ENCODE assay signal across 19 mouse cellular contexts in the genomic region with DNA sequence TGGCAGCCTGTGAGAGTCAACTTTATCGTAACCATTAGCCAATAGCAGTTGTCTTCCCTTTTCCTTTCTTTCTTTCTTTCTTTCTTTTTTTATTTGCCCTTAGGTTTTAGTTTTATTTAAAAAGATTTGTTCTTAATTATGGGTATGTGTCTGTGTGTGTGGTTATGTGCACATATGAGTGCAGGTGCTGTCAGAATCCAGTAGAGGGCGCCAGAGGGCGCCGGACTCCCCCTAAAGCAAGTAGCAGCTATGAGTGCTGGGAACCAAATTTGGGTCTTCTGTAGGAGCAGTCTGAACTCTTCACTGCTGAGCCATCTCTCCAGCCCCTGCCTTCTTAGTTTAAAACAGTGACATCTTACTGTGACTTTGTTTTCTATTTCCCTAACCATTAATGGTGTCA.
DNase-seq lines count a peak whose midpoint lies in the region; ATAC-seq and TF ChIP-seq lines count a peak whose summit lies in the region.
"Had no signal": no experiment of that assay in that cellular context is flagged by ENCODE, and none has a peak within 500 bp of the region (broad histone marks: within the 10 kb centered on the region; RNA-seq: fewer than 3 reads in every experiment).

No protein-coding gene starts in this region.

- TF ChIP-seq CTCF in forebrain, postnatal 0 days (IDR thresholded peaks at IDR 0.05; ENCODE audit: low read depth), result peak; percentile 17; the same call in 1 of the 2 replicates
- peak; percentile 17 for TF ChIP-seq CTCF in left cerebral cortex, adult 2 months (IDR thresholded peaks at IDR 0.05)
- peak; percentile 22; the same call in 1 of the 2 replicates for TF ChIP-seq CTCF in thymus, adult 2 months (IDR thresholded peaks at IDR 0.05; ENCODE audit: borderline replicate concordance, control insufficient read depth, extremely low read depth, insufficient read depth, low read length, poor library complexity)
- TF ChIP-seq CTCF in stomach, postnatal 0 days (IDR thresholded peaks at IDR 0.05; ENCODE audit: low read depth), result peak; percentile 27; the same call in 1 of the 2 replicates

- no peak overlapping the region for H3K4me3 ChIP-seq in forebrain, postnatal 0 days (ENCODE audit: low read depth, low read length)
- H3K4me3 ChIP-seq in forebrain, embryonic 13.5 days, result no peak overlapping the region
- no peak overlapping the region for H3K4me3 ChIP-seq in left cerebral cortex, adult 2 months
- no peak overlapping the region for H3K4me3 ChIP-seq in thymus, adult 2 months (ENCODE audit: control insufficient read depth, insufficient read depth, low read length)
- no peak overlapping the region for H3K4me3 ChIP-seq in stomach, postnatal 0 days (ENCODE audit: low read depth, low read length)
- H3K4me3 ChIP-seq: forebrain, embryonic 12.5 days; hindbrain, embryonic 13.5 days; liver, embryonic 13.5 days; midbrain, embryonic 15.5 days; myocyte had no signal

- no peaks in the 10 kb centered on the region for H3K9me3 ChIP-seq in forebrain, postnatal 0 days (ENCODE audit: low read length)
- H3K9me3 ChIP-seq in forebrain, embryonic 13.5 days (replicated peaks), result 0 out of 2 replicates have a peak, but pooled peaks cover 3% of the 10 kb centered on the region
- no peaks in the 10 kb centered on the region for H3K9me3 ChIP-seq in stomach, postnatal 0 days (ENCODE audit: control insufficient read depth, low read length)
- H3K9me3 ChIP-seq: hindbrain, embryonic 13.5 days; midbrain, embryonic 15.5 days had no signal

- intact Hi-C loops in left cerebral cortex, adult 2 months (cut with DNase I), result no loop called here
- intact Hi-C loops in left cerebral cortex, postnatal 25 days (cut with DNase I), result no loop called here
- intact Hi-C loops in heart, postnatal 14 days (cut with DNase I), result no loop called here

- no peak for DNase-seq in forebrain, postnatal 0 days
- DNase-seq in left cerebral cortex, adult 2 months (ENCODE audit: extremely low spot score in 1 of 2, low spot score in 2 of 2), result no peak
- no peak for DNase-seq in left cerebral cortex, postnatal 25 days (ENCODE audit: low spot score in 2 of 2)
- DNase-seq in thymus, adult 2 months, result no peak
- DNase-seq in thymus, postnatal 10 days (ENCODE audit: low spot score in 2 of 2), result no peak
- no peak for DNase-seq in stomach, postnatal 0 days (ENCODE audit: low spot score)
- no peak for DNase-seq in heart, postnatal 14 days
- DNase-seq: cerebellum, adult 8-10 months; kidney, postnatal 10 days; left cerebral cortex, postnatal 4 days; liver, embryonic 13.5 days; lung, postnatal 14 days; thymus, postnatal 14 days had no signal

- no peak overlapping the region for H3K4me2 ChIP-seq in forebrain, postnatal 0 days (ENCODE audit: low read depth)
- H3K4me2 ChIP-seq in forebrain, embryonic 13.5 days, result no peak overlapping the region
- no peak overlapping the region for H3K4me2 ChIP-seq in stomach, postnatal 0 days (replicated peaks; ENCODE audit: low read depth)
- H3K4me2 ChIP-seq: forebrain, embryonic 12.5 days; heart, embryonic 11.5 days; hindbrain, embryonic 13.5 days; liver, embryonic 13.5 days; midbrain, embryonic 15.5 days had no signal

- H3K36me3 ChIP-seq in forebrain, postnatal 0 days (ENCODE audit: insufficient read depth), result no peaks in the 10 kb centered on the region
- H3K36me3 ChIP-seq in forebrain, embryonic 13.5 days (ENCODE audit: poor library complexity, severe bottlenecking), result no peaks in the 10 kb centered on the region
- H3K36me3 ChIP-seq in thymus, adult 2 months (ENCODE audit: control insufficient read depth, insufficient read depth, low read length), result no peaks in the 10 kb centered on the region
- H3K36me3 ChIP-seq in stomach, postnatal 0 days (ENCODE audit: control insufficient read depth, insufficient read depth, low read length), result no peaks in the 10 kb centered on the region
- H3K36me3 ChIP-seq: forebrain, embryonic 12.5 days; hindbrain, embryonic 13.5 days; liver, embryonic 13.5 days; midbrain, embryonic 15.5 days had no signal

- no peak overlapping the region for H3K9ac ChIP-seq in forebrain, postnatal 0 days
- no peak overlapping the region for H3K9ac ChIP-seq in forebrain, embryonic 13.5 days
- H3K9ac ChIP-seq in stomach, postnatal 0 days (ENCODE audit: low read length), result no peak overlapping the region
- H3K9ac ChIP-seq: forebrain, embryonic 12.5 days; hindbrain, embryonic 13.5 days; liver, embryonic 13.5 days; midbrain, embryonic 15.5 days had no signal

- ATAC-seq in forebrain, postnatal 0 days, result no peak
- ATAC-seq in forebrain, embryonic 13.5 days, result no peak
- ATAC-seq in stomach, postnatal 0 days (ENCODE audit: low FRiP score, low TSS enrichment), result no peak
- ATAC-seq: midbrain, embryonic 15.5 days had no signal

- TF ChIP-seq POLR2A in thymus, adult 2 months (IDR thresholded peaks at IDR 0.05; ENCODE audit: control insufficient read depth, extremely low read depth, insufficient read depth, low read length, poor library complexity), result no peak

- H3K27ac ChIP-seq in forebrain, postnatal 0 days (ENCODE audit: low read depth, low read length), result no peak overlapping the region
- no peak overlapping the region for H3K27ac ChIP-seq in forebrain, embryonic 13.5 days
- no peak overlapping the region for H3K27ac ChIP-seq in left cerebral cortex, adult 2 months
- no peak overlapping the region for H3K27ac ChIP-seq in thymus, adult 2 months (ENCODE audit: control insufficient read depth, insufficient read depth, low read length)
- no peak overlapping the region for H3K27ac ChIP-seq in stomach, postnatal 0 days (replicated peaks)
- H3K27ac ChIP-seq: forebrain, embryonic 12.5 days; hindbrain, embryonic 13.5 days; liver, embryonic 13.5 days; midbrain, embryonic 15.5 days had no signal

- no peaks in the 10 kb centered on the region for H3K4me1 ChIP-seq in forebrain, postnatal 0 days (ENCODE audit: insufficient read depth)
- H3K4me1 ChIP-seq in forebrain, embryonic 13.5 days, result peaks cover 16% of the 10 kb centered on the region
- H3K4me1 ChIP-seq in thymus, adult 2 months (replicated peaks; ENCODE audit: control insufficient read depth, insufficient read depth, low read length), result peaks cover 7% of the 10 kb centered on the region
- no peaks in the 10 kb centered on the region for H3K4me1 ChIP-seq in stomach, postnatal 0 days (replicated peaks; ENCODE audit: control insufficient read depth, insufficient read depth)
- H3K4me1 ChIP-seq: liver, embryonic 13.5 days; midbrain, embryonic 15.5 days had no signal

- no peak for TF ChIP-seq EP300 in stomach, postnatal 0 days (optimal IDR thresholded peaks at IDR 0.05)

- 88% methylated on average over 4 of the region's 4 CpGs for WGBS in forebrain, postnatal 0 days
- WGBS in forebrain, embryonic 13.5 days, result 77% methylated on average over 4 of the region's 4 CpGs
- WGBS in thymus, adult 2 months, result 88% methylated on average over 4 of the region's 4 CpGs
- WGBS in stomach, postnatal 0 days, result 85% methylated on average over 4 of the region's 4 CpGs

- peaks cover 4% of the 10 kb centered on the region for H3K27me3 ChIP-seq in forebrain, postnatal 0 days (ENCODE audit: insufficient read depth, low read length)
- H3K27me3 ChIP-seq in forebrain, embryonic 13.5 days, result 0 out of 2 replicates have a peak, but pooled peaks cover 3% of the 10 kb centered on the region
- no peaks in the 10 kb centered on the region for H3K27me3 ChIP-seq in thymus, adult 2 months (ENCODE audit: control insufficient read depth, insufficient read depth, low read length)
- H3K27me3 ChIP-seq in stomach, postnatal 0 days (ENCODE audit: control insufficient read depth, insufficient read depth, low read length), result no peaks in the 10 kb centered on the region
- H3K27me3 ChIP-seq: liver, embryonic 13.5 days; midbrain, embryonic 15.5 days had no signal
